Mouse (Mus musculus): ENCODE measurements around the gene Trmt112.
"Not testable (repeated sequence)": the region's sequence is repeated elsewhere in the genome, so short reads cannot be mapped to it uniquely, and the experiment has no call there.

Gene Trmt112

DNA sequence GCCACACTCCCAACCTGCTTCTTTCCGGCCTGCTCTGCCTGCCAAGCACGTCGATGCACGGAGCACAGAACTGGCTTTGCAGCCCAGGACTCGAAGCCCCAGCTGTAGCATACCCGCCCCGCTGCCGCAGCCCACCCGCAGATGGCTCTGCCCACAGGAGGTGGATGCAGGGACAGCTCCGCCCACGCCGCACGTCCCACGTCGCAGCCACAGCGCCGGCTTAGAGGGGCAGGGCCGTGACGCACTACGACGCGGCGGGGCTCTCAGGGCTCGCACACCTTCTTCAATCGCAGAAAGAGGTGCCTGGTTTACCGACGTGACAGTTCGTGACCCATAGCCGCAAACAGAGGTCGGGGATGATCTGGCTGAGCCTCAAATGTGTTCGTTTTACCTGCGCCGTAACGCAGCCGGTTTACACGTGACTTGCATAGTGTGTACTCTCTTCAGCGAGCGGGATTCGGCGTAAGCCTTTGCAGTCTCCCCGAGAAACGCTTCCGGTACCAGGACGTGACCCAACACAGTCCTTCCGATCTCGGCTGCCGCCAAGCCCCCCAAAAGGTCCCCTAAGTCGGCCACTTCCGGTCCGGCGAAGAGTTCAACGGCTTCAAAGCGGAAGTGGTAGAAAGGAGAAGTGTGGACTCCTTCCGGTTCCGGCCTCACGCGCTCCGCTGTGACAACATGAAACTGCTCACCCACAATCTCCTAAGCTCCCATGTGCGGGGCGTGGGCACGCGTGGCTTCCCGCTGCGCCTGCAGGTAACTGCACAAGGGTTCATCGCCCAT lies at the start of gene Trmt112, which contains the start of gene Prdx5:
Gene Trmt112, plus strand, starts transcription at position 192 of the 783 bp plus-strand sequence.
Gene Prdx5, minus strand, starts transcription at position 600 of the 783 bp plus-strand sequence.
- peak; percentile 94 for DNase-seq (ENCODE audit: low read depth)

DNA sequence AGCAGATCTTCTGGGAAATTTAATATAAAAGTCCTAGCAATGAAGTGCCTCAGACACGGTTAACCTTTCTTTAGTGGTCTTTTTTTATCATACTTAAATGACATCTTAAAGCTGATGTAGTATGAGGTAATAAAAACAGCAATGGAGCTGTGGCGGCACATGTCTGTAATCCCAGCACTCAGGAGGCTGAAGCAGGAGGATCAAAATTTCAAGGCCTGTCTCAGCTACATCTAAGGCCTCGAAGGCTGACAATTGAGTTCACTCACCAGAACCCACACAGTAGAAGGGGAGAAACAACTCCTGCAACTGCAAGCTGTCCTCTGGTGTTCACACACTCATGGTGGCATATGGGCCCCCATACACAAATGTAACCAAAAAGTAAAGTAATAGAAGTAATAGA lies 49.5 kb upstream of the Trmt112 start:
- DNase-seq (ENCODE audit: low read depth) = no peak

DNA sequence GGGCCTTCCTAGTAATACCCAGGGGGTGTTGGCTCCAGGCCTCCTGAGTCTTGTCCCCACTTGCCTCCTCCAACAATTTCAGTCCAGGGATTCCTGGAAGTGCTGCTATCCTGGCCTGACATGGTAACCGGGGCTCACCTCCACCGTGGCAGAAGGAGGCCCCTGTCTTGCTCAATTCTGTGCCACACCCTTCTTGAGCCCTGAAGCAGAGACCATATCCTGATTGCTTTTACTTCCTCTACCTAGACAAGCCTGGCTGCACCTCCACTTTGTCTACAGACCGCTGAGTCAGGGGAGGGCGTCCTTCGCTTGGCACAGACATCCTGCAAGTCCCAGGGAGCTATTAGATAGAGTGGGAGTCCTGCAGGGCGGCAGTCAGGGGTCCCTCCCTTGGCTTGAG lies 48.8 kb upstream of the Trmt112 start:
- DNase-seq (ENCODE audit: low read depth) = no peak

DNA sequence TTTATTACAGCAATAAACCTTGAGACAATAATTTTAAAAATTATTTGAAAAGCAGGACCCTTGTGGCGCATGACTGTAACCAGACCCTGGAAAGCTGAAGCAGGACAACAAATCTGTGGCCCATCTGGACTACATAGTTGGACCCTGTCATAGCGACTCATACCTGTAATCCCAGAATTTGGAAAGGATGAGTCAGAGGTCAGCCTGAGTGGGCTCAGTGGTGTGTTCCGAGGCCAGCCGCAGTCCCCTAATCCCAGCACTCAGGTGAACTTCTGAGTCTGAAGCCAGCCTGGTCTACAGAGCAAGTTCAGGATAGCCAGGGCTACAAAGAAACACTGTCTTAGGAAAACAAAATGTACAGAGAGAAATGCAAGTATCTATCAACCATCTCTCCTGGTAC lies 48.0 kb upstream of the Trmt112 start:
- no peak for DNase-seq (ENCODE audit: low read depth)

DNA sequence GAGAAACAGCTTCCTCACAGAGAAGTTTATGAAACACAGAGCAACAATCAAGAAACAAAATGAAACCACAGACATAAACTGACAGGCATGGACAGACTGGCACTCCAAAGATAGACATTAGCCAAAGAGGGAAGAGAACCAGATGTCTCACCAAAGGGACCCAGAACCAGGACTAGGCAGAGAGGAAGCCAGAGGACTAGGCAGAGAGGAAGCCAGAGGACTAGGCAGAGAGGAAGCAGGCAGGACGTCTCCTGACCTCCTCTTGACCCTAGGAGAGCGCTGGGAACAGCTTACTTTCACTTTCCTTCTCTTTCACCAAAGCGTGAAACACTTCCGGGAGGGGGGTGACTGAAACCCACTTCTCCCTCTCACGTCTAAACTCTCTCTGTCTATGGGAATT lies 40.1 kb upstream of the Trmt112 start:
- DNase-seq (ENCODE audit: low read depth) = peak; percentile 59

DNA sequence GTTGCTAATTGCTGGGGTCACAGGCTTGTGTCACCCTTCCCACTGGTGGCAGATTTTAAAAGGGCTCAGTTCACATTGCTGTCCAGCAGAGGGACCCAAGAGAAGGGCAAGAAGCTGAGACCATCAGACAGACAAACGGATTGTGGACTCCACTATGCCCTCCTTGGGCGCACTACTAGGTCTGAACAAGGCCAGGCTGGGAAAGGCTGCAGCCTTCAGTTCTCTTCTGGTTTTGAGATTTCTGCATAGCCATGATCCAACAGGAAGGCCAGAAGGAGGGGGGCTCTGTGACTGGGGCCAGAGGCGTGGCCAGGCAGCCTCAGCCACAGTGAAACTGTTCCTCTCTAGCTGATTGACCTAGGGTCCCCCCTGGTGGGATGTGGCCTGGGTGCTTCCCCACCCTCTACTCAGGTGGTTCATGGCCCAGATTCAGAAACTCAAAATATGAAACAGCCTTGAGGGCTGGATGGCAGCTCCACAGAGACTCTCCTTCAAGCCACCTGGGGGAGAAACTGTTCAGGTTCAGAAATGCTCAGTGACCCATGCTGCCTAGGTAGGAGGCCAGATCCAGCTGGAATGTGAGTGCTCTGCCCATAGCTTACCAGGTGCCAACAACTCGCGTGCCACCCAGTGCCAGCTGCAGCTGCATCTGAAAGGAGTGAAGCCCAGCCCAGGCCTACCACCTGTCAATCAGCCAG lies 37.8 kb upstream of the Trmt112 start:
- DNase-seq (ENCODE audit: low read depth) = peak; percentile 48

DNA sequence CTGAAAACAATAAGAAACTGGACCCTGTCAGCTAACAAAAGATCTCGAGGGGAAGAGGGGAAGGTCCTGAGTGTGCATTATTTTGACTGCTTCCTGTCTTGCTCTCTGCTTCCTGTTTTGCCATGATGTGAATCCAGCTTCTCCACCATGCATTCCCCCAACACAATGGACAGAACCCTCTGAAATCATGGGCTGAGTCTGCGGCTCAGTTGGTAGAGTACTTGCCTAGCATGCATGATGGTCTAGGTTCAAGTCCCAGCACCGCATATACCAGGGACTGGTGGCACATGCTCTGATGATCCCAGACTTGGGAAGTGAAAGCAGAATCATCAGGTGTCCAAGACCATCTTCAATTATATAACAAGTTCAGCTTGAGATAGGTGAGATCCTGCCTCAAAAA lies 36.8 kb upstream of the Trmt112 start:
- no peak for DNase-seq (ENCODE audit: low read depth)

DNA sequence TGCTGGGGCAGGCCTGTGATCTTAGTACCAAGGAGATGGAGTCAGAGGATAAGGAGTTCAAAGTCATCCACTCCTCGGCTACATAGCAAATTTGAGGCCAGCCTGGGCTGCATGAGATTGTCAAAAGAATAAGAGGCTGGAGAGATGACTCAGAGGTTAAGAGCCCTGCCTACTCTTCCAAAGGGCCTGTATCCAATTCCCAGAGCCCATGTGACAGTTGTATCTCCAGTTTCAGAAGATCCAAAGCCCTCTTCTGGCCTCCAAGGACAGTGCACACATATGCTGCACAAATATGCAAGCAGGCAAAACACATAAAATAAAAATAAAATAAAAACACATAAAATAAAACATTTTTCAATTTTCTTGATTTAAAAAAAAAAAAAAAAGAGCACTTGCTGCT lies 35.2 kb upstream of the Trmt112 start:
- no peak for DNase-seq (ENCODE audit: low read depth)

DNA sequence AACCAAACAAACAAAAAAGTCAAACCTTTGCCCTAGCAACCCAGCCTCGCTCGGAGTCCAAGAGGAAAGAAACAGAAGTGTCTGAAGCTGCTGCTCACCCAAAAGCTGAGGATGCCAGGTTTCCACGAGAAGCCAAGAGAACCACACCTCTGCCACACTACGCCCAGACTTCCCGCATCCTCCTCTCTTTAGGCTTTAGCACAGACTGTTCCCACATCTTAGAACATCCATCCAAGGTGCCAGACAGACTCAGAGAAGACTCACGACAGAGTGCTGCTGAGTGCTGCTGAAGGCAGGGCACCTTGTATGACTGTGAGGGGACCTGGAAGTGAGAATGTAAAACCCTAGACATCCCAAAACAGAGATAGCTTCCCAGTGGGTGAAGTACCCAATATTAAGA lies 33.7 kb upstream of the Trmt112 start:
- no peak for DNase-seq (ENCODE audit: low read depth)

DNA sequence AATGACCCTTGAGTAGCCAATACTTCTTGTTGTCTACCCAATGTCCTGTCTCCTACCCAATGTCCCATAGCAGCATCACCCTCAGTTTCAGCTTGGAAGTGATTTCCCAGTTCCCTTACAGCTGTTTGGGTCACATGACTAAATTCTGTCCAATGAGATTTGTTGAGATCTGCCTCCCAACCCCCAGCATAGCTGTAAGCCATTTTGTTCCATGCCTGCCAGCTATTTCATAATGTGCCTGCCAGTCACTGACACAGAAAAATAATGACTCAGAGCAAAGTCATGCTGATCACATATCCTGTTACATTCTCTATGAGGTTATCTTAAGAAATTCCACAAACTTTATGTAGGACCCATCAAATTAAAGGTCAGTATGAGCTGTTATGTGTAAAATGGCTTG lies 32.7 kb upstream of the Trmt112 start:
- DNase-seq (ENCODE audit: low read depth) = no peak

DNA sequence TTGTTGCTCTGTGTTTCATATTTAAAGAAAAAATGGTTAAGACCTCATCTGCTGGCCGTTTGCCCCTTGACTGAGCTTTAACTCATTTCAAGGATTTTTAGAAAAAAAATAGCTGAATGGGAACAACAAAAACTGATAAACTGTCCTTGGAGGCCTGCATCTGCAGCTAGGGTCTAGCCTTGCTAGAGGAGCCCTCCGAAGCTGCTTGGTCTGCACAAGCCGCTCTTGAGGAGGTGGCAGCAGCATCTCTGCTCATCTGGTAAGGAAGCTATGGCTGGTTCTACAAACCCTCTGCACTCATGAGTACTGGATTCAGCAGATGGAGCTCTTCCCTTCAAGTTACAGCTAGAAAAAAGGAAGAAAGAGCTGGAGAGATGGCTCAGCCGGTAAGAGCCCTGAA lies 31.5 kb upstream of the Trmt112 start:
- DNase-seq (ENCODE audit: low read depth) = no peak

DNA sequence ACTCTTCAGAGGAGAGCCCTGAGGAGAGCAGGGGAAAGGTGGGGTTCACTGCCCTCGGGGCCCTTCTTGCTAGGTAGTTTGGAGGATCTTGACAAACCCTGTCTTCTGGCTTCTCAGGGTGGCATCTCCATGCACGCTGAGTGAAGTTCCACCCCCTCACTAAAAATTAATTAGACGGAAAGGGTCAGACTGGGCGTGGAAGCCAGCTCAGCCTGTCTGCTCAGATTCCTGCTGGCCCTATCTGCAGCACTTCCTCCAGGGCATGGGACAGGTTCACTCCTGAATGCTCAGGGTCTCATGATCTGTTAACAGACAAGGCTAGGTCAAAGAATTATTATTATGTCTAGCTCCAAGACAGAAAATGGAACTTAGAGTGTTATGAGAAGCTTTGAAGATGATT lies 17.0 kb upstream of the Trmt112 start:
- no peak for DNase-seq (ENCODE audit: low read depth)

DNA sequence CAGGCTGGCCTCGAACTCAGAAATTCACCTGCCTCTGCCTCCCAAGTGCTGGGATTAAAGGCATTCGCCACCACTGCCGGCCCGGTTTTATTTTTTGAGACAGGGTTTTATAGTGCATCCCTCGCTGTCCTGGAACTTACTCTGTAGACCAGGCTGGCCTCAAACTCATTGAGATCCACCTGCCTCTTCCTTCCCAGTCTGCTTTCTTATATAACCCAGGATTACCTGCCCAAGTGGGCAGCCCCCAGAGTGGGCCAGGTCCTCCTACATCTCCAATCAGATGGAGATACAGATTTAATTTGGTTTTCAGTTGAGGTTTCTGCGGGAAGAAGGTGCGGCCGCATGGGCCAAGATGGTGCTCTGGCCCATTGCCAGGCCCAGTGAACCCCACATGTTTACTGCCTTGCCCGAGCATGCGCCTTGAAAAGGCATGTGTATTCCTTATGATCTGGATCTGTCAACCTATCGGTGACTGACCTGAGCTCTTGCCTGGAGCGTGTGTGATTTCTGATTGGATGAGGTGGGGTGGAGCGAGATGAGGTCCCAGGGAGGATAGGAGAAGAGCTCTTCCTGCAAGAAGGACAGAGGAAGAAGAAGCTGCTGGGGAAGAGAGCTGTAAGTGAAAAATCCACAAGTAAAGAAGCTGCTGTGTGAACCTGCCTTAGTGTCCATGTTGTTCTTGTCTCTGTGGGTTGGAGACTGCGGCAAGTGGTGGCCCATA lies 15.6 kb upstream of the Trmt112 start:
- no peak for DNase-seq (ENCODE audit: low read depth)

DNA sequence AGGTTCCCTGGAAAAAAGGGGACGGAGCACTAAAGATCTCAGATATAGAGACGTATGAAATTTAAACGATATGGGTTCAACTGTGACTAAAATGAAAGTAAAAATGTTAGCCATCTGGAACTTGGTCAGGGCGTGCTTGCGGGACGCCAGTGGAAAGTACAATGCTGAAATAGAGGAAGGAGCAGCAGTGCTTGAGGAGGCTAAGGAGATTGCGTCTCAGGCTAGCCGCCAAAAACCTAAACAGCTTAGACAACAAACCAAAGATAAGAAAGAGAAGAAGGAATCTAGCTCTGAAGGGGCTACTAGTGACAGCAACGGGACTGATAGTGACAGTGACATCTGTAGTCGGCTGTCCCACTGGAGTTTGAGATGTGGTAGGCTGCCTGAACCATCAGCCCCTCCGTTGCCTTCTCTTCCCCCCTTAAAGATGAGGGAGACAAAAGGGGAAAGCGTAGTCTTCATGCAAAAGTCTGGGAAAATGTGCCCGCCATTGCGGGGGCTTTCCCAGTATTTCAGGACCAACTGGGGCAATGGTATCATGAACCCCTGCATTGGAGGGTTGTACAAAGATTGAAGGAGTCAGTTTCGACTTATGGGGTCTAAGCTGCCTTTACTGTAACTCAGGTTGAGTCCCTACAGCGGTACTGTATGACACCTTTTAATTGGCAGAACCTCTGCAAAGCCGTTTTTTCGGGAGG lies 13.7 kb upstream of the Trmt112 start:
- not testable (repeated sequence) for DNase-seq (ENCODE audit: low read depth)

DNA sequence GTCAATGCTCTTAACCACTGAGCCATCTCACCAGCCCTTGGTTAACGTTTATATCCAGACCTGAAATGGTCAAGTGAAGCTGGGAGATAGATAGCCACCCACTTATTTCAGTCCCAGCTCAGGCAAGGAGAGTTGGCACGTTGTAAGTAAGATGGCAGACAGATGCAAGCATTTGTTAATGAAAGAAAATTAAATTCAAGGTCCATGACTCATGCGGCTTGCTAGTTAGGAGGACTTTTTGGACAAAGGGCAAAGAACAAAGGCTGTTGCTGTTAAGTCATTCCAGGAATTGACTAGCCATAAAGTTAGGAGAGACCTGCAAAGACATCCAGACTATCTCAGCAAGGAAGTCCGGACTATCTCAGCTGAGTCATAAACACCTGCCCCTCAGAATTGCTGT lies 9.9 kb upstream of the Trmt112 start:
- no peak for DNase-seq (ENCODE audit: low read depth)

DNA sequence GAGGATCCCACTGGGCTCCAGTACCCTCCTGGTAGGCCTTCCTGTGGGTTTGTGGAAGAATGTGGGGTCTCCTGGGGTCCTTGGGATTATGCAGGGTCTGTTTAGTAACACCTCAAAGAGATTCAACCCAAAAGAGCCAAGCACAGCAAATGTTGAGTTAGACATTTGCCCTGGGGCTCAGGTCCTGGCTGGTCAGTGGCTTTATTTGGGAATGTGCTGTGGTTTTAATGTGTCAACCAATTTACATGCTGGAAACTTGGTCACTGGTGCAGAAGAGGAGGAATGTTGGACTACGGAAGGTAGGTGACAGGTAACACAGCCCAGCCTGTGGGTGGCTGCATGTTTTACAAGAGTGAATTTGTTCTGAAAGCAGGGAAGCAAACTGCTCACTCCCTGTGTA lies 6.5 kb upstream of the Trmt112 start:
- DNase-seq (ENCODE audit: low read depth) = no peak

DNA sequence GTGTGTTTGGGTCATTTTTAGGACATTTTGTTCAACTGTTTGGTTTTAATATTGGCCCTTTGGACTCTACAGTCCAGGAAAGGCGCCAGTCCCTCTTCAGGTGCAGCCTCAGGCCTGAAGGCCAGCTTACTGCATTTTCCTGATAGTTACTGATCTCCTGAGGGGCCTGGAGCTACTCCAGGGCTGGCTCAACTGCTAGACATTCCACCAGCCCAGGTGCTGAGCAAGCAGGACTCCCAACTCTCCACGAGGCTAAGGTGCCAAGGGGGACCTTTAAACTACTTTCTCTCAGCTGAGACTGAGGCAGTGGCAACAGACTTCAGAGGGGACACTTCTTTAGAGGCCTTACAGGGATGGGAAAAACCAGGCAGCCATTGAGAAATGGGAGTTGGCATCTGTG lies 4.7 kb upstream of the Trmt112 start:
- DNase-seq (ENCODE audit: low read depth) = no peak

DNA sequence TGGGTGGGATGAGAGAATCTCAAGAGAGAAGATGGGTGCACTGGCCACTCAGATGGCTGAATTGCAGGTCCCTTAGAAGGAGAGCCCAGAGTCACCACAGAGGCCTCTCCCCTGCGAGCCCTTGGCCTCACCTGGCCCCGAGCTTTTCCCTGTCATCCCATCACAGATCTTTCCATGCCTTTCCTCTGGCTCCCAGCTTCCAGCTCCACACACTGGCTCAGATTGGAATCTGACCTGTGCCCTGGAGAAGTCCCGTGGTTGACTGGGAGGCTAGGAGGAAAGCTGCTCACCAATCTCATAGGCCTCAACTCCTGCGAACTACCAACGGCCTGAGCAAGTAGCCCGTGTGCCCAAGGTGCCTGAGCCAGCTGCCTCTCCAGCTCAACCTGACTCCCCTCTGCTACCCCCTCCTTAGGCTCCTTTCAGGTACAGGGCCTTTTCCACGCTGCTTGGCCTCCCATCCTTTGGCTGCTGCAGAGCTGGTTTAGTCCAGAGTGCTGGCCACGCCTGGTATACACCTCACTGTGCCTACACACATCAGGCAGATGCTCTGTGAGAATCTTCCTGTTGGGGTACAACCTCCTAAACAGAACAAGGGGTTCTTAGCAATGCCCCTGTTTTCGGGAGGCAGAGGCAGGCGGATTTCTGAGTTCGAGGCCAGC lies 3.9 kb upstream of the Trmt112 start:
- no peak for DNase-seq (ENCODE audit: low read depth)

DNA sequence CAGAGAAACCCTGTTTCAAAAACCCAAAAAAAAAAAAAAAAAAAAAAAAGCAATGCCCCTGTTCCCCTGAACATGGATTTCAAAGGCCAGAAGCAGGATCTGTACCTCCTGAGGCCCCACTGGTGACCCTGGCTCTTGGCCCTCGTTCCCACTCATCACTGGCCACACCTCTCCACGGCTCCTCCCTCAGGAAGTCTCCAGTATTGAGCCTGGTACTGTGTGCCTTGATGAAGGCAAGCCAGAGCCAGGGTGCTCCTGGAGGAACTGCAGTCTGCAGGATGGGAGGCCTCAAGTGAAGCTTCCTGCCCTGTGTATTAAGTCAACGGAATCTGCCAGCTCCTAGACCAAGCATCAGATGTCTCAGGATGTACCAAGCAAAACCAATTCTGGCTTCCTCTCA lies 3.3 kb upstream of the Trmt112 start:
- no peak for DNase-seq (ENCODE audit: low read depth)

DNA sequence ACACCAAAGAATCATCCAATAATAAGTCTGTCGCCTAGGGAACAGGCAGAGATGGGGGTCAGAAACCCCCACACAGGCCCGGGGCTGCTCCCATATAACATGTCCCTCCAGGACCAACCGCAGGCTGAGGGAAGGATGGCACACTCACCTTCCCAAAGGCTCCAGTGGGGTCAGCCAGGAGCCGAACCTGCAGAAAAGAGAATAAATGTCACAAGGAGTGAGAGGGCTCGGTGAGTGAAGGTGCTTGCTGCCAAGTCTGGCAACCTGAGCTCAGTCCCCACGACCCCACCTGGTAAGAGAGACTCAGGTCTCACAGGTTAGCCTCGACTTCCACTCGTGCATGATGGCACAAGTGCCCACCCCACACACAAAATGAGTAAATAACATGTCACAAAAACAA lies 2.4 kb upstream of the Trmt112 start:
- DNase-seq (ENCODE audit: low read depth) = no peak

DNA sequence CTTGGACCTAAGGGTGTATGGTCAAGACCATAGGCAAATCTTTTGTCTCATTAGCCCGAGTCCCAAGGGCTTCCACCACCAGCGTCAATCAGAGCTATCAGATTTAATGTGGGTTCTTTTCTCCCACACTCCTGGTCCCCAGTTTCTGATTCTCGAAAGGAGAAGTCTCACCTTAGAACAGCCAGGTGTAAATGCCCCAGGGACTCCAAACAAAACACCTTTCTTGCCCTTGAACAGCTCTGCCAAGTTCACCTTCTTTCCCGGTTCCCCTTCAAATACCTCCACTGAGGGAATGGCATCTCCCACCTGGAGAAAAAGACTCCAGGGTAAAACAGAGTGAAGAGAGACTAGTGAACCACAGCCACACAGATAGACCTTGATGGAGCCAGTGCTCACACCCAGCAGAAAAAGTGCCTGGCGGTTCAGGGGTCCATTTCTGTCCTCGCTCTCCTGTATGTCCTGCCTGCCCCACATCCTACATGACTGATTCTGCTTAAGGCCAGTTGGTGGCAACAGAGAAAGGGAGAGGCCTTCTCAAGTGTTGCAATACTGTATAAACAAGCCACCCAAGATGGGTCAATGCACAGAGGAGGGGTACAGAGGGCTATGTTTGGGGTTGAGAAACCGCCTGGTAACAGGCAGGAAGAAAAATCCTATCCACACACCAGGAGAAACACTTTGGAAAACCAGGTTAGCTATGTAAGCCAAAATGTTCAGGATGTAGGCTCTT lies 1.5 kb upstream of the Trmt112 start:
- DNase-seq (ENCODE audit: low read depth) = no peak

All from c-Kit-positive CD71-negative TER-119-negative erythroid progenitor cells, embryonic 14.5 days (primary cell).